Mouse (Mus musculus) erythroblast, adult 5-6 weeks (primary cell): ENCODE measurements around the gene Ezh1. TPM values are rescaled to one million over a fixed set of nuclear protein-coding genes. Genes with fewer than 3 reads are reported as not detected.
"Not testable (repeated sequence)": the region's sequence is repeated elsewhere in the genome, so short reads cannot be mapped to it uniquely, and the experiment has no call there.

Source experiments
- ATAC-seq: replicated peaks from 2 replicates; pipeline ENCODE4 v1.8.0; 2016; ENCODE audit warnings: moderate number of reproducible peaks, mild to moderate bottlenecking, moderate TSS enrichment, inconsistent platforms; ENCODE audit not compliant: poor library complexity, low FRiP score, severe bottlenecking
- total RNA-seq, 2 experiments: library from RNA; stranded (forward) in 1 of 2; stranded (reverse) in 1 of 2; fragments of 150-400 nt in 1 of 2; fragments of 200-764, 138-1000 nt in 1 of 2; gene quantifications; 2 replicates each; pipeline versions ENCODE4 v1.2.3 to v1.2.4; 2015 to 2017; ENCODE audit warnings: low replicate concordance in 2 of 2

The Ezh1 gene
- total RNA-seq, 2 experiments from 2014 or later, result 177 to 251 TPM

DNA sequence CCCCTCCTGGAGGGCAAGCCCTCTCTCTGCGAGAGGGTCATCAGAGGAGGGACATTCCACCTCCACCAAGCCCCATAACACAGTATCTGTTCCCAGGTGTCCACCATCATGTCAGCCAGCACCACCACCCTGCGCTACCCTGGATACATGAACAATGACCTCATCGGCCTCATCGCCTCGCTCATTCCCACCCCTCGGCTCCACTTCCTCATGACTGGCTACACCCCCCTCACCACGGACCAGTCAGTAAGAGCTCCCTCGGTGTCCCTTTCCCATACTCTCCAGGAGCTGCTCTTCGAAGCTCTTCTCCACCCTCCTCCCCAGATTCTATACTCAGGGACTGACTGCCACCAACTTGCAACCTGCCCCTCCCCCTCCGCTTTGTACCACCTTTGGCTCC, 66.1 kb downstream of the Ezh1 start:
- ATAC-seq, result not testable (repeated sequence)

DNA sequence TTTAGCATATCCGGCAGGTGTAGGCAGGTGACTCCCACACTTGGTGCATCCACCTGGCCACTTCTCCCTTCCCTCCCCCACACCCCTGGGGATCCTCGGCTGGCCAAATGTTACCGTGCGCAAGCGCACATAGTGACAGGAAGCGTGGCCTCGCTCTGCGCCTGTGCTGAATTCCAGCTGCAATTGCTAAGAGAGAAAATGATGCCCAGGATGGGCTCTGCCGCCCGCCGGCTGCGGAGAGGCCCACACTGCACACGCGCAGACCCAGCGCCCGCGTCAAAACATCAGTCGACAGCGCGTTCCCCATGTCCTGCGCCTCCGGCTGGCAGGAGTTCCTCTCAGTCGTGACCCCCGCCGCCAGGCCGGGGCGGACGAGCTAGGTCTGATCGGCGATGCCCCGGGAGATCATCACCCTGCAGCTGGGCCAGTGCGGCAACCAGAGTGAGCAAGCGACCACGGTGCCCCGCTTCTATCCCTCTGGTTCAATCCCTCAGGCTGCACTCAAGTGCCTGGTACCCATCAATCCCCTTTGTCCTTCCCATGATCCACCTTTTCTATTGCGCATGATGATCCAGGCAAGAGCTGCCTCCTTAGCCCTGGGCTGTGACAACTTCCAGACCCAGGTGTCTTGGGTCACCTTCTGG, 70.4 kb downstream of the Ezh1 start, which contains the start of gene Tubg2:
Gene Tubg2, plus strand, starts transcription at position 180 of the 644 bp plus-strand sequence.
- no peak for ATAC-seq

DNA sequence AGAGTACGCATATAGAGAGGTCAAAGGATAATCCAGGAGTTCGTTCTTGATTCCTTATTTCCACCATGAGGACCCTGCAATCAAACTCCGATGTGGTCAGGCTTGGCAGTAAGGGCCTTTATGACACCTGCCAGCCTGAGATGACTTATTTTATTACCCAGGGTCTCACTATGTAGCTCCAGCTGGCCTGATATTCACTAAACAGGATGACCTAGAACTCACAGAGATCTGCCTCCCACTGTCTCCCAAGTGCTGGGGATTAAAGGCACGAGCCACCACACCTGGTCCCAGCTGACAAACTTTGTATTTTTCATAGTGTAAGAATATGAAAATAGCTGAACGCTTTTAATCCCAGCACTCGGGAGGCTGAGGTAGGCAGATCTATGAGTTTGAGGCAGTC, 71.1 kb downstream of the Ezh1 start:
- no peak for ATAC-seq

GRCm38 (mm10) chr11:101154648-101155047, 71.6 kb downstream of the Ezh1 start:
- ATAC-seq, result no peak

- ATAC-seq, result no peak
These were observed 73.4 kb downstream of the Ezh1 start for GRCm38 (mm10) chr11:101152825-101153224.

GRCm38 (mm10) chr11:101151063-101151462, 75.2 kb downstream of the Ezh1 start:
- no peak for ATAC-seq

- no peak for ATAC-seq
These were observed 76.8 kb downstream of the Ezh1 start for GRCm38 (mm10) chr11:101149178-101150105.

- no peak for ATAC-seq
These were observed 77.5 kb downstream of the Ezh1 start for GRCm38 (mm10) chr11:101148751-101149150.

DNA sequence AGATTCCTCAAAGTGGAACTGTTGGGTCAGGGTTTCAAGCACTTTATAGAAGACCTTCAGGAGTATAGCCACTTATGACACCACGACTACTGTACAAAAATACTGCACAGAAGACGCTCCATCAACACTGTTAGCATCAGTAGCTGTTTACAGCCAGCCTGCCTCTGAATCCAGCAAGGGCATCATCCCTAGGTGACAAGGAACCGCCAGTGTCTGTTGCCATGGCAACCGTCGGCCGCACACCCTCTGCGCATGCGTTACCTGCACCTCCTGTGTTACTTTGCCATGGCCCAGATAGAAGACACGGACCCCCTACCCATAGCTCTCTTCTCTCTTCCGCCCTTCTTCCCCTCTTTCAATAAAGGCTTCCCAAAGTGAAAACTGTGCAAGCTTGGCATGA, 79.9 kb downstream of the Ezh1 start:
- ATAC-seq, result no peak

DNA sequence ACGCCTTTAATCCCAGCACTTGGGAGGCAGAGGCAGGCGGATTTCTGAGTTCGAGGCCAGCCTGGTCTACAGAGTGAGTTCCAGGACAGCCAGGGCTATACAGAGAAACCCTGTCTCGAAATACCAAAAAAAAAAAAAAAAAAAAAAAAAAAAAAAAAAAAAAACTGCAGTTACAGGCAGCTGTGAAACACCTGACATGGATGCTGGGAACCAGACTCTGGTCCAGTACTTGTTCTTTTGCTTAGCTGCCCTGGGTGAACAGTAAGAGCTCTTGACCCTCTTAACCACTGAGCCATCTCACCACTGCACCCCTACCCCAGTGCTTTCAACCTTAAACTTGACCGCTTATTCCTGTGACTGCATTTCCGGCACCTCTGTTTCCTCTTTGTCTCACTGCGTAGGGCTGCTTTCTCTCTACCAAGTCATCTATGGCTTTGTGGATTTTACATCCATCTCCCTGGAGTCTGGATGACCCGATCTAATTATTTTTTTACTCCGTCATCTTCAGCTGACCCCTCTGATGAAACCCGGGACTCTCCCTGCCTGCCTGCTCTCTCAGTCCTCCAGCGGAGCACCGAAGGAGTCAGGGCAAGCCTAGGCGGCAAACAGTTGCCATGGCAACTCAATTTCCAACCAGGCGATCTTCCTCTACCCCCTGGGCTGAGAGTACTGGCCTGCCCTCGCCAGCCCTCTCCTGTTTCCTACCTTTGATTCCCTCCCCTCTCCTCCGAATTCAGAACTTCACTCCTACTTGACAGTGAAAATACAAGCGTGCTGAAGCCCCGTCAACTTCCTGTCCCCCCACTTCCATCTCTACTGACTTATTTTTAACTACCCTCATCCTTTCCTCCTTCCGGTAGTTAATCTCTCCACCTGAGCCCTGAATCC, 82.7 kb downstream of the Ezh1 start:
- ATAC-seq, result no peak

GRCm38 (mm10) chr11:101142215-101142967, 83.9 kb downstream of the Ezh1 start:
- no peak for ATAC-seq

Other genes starting within 250 kb of the Ezh1 start
- 487 and 539 TPM in 2 replicates for gene Atp6v0a1, start 217.0 kb downstream of the Ezh1 start, total RNA-seq (2015; ENCODE audit: low replicate concordance)
- 528 and 748 TPM in 2 replicates for gene Atp6v0a1, start 217.0 kb downstream of the Ezh1 start, total RNA-seq (2017; ENCODE audit: low replicate concordance)
- 3.1 and 3.7 TPM in 2 replicates for gene Naglu, start 156.5 kb downstream of the Ezh1 start, total RNA-seq (2015; ENCODE audit: low replicate concordance)
- 2.0 and 2.8 TPM in 2 replicates for gene Naglu, start 156.5 kb downstream of the Ezh1 start, total RNA-seq (2017; ENCODE audit: low replicate concordance)
- gene Hsd17b1, start 148.1 kb downstream of the Ezh1 start, total RNA-seq (2015; ENCODE audit: low replicate concordance), result 2.1 TPM in 1 of 2 replicates, not detected in the other
- gene Hsd17b1, start 148.1 kb downstream of the Ezh1 start, total RNA-seq (2017; ENCODE audit: low replicate concordance), result 1.9 TPM in 1 of 2 replicates, not detected in the other
- 6.7 and 7.5 TPM in 2 replicates for gene Coasy, start 143.9 kb downstream of the Ezh1 start, total RNA-seq (2015; ENCODE audit: low replicate concordance)
- 3.8 and 9.6 TPM in 2 replicates for gene Coasy, start 143.9 kb downstream of the Ezh1 start, total RNA-seq (2017; ENCODE audit: low replicate concordance)
- 20.5 and 26.9 TPM in 2 replicates for gene Mlx, start 139.2 kb downstream of the Ezh1 start, total RNA-seq (2015; ENCODE audit: low replicate concordance)
- 18.4 and 23.7 TPM in 2 replicates for gene Mlx, start 139.2 kb downstream of the Ezh1 start, total RNA-seq (2017; ENCODE audit: low replicate concordance)
- 2.7 and 4.4 TPM in 2 replicates for gene Psmc3ip, start 131.0 kb downstream of the Ezh1 start, total RNA-seq (2015; ENCODE audit: low replicate concordance)
- 4.1 and 13.7 TPM in 2 replicates for gene Psmc3ip, start 131.0 kb downstream of the Ezh1 start, total RNA-seq (2017; ENCODE audit: low replicate concordance)
- 35.7 and 40.3 TPM in 2 replicates for gene Retreg3, start 106.6 kb downstream of the Ezh1 start, total RNA-seq (2015; ENCODE audit: low replicate concordance)
- gene Retreg3, start 106.6 kb downstream of the Ezh1 start, total RNA-seq (2017; ENCODE audit: low replicate concordance), result 88.4 and 93.1 TPM in 2 replicates
- 5.6 and 12.5 TPM in 2 replicates for gene Tubg1, start 106.5 kb downstream of the Ezh1 start, total RNA-seq (2015; ENCODE audit: low replicate concordance)
- 8.2 and 10.5 TPM in 2 replicates for gene Tubg1, start 106.5 kb downstream of the Ezh1 start, total RNA-seq (2017; ENCODE audit: low replicate concordance)
- not detected in 2 replicates for gene Tubg2, start 70.6 kb downstream of the Ezh1 start, total RNA-seq (2015; ENCODE audit: low replicate concordance)
- not detected in 2 replicates for gene Tubg2, start 70.6 kb downstream of the Ezh1 start, total RNA-seq (2017; ENCODE audit: low replicate concordance)
- 0.58 and 0.63 TPM in 2 replicates for gene Cntnap1, start 55.9 kb downstream of the Ezh1 start, total RNA-seq (2015; ENCODE audit: low replicate concordance)
- 0.17 TPM in 1 of 2 replicates, not detected in the other for gene Cntnap1, start 55.9 kb downstream of the Ezh1 start, total RNA-seq (2017; ENCODE audit: low replicate concordance)
- gene Plekhh3, start 55.1 kb downstream of the Ezh1 start, total RNA-seq (2015; ENCODE audit: low replicate concordance), result not detected in 2 replicates
- 1.1 TPM in 1 of 2 replicates, not detected in the other for gene Plekhh3, start 55.1 kb downstream of the Ezh1 start, total RNA-seq (2017; ENCODE audit: low replicate concordance)
- 0.63 TPM in 1 of 2 replicates, not detected in the other for gene Ccr10, start 51.0 kb downstream of the Ezh1 start, total RNA-seq (2015; ENCODE audit: low replicate concordance)
- gene Ccr10, start 51.0 kb downstream of the Ezh1 start, total RNA-seq (2017; ENCODE audit: low replicate concordance), result not detected in 2 replicates
- gene Ramp2, start 19.6 kb upstream of the Ezh1 start, total RNA-seq (2015; ENCODE audit: low replicate concordance), result 2.7 TPM in 1 of 2 replicates, not detected in the other
- gene Ramp2, start 19.6 kb upstream of the Ezh1 start, total RNA-seq (2017; ENCODE audit: low replicate concordance), result not detected in 2 replicates
- gene Vps25, start 27.2 kb upstream of the Ezh1 start, total RNA-seq (2015; ENCODE audit: low replicate concordance), result 83.8 and 91.5 TPM in 2 replicates
- gene Vps25, start 27.2 kb upstream of the Ezh1 start, total RNA-seq (2017; ENCODE audit: low replicate concordance), result 25.0 and 31.3 TPM in 2 replicates
- gene Wnk4, start 34.1 kb upstream of the Ezh1 start, total RNA-seq (2015; ENCODE audit: low replicate concordance), result 2.3 and 17.7 TPM in 2 replicates
- 1.5 and 6.0 TPM in 2 replicates for gene Wnk4, start 34.1 kb upstream of the Ezh1 start, total RNA-seq (2017; ENCODE audit: low replicate concordance)
- 0.96 TPM in 1 of 2 replicates, not detected in the other for gene Cntd1, start 52.5 kb upstream of the Ezh1 start, total RNA-seq (2015; ENCODE audit: low replicate concordance)
- 2.2 and 5.4 TPM in 2 replicates for gene Cntd1, start 52.5 kb upstream of the Ezh1 start, total RNA-seq (2017; ENCODE audit: low replicate concordance)
- gene Coa3, start 52.7 kb upstream of the Ezh1 start, total RNA-seq (2015; ENCODE audit: low replicate concordance), result 12.3 and 29.8 TPM in 2 replicates
- gene Coa3, start 52.7 kb upstream of the Ezh1 start, total RNA-seq (2017; ENCODE audit: low replicate concordance), result 5.3 and 10.6 TPM in 2 replicates
- 98.0 and 105 TPM in 2 replicates for gene Becn1, start 75.8 kb upstream of the Ezh1 start, total RNA-seq (2015; ENCODE audit: low replicate concordance)
- 362 and 618 TPM in 2 replicates for gene Becn1, start 75.8 kb upstream of the Ezh1 start, total RNA-seq (2017; ENCODE audit: low replicate concordance)
- 797 and 835 TPM in 2 replicates for gene Psme3, start 89.8 kb upstream of the Ezh1 start, total RNA-seq (2015; ENCODE audit: low replicate concordance)
- gene Psme3, start 89.8 kb upstream of the Ezh1 start, total RNA-seq (2017; ENCODE audit: low replicate concordance), result 707 and 918 TPM in 2 replicates
- gene Aoc2, start 98.6 kb upstream of the Ezh1 start, total RNA-seq (2015; ENCODE audit: low replicate concordance), result 47.1 and 65.0 TPM in 2 replicates
- 44.1 and 45.0 TPM in 2 replicates for gene Aoc2, start 98.6 kb upstream of the Ezh1 start, total RNA-seq (2017; ENCODE audit: low replicate concordance)
- 4.0 and 6.9 TPM in 2 replicates for gene Aoc3, start 104.1 kb upstream of the Ezh1 start, total RNA-seq (2015; ENCODE audit: low replicate concordance)
- gene Aoc3, start 104.1 kb upstream of the Ezh1 start, total RNA-seq (2017; ENCODE audit: low replicate concordance), result 2.9 and 6.6 TPM in 2 replicates
- gene G6pc, start 141.1 kb upstream of the Ezh1 start, total RNA-seq (2015; ENCODE audit: low replicate concordance), result not detected in 2 replicates
- gene G6pc, start 141.1 kb upstream of the Ezh1 start, total RNA-seq (2017; ENCODE audit: low replicate concordance), result 0.70 TPM in 1 of 2 replicates, not detected in the other
- 2.9 and 5.2 TPM in 2 replicates for gene Aarsd1, start 191.2 kb upstream of the Ezh1 start, total RNA-seq (2015; ENCODE audit: low replicate concordance)
- 4.6 and 17.4 TPM in 2 replicates for gene Aarsd1, start 191.2 kb upstream of the Ezh1 start, total RNA-seq (2017; ENCODE audit: low replicate concordance)
- gene Gm27029, start 198.3 kb upstream of the Ezh1 start, total RNA-seq (2015; ENCODE audit: low replicate concordance), result not detected in 2 replicates
- not detected in 2 replicates for gene Gm27029, start 198.3 kb upstream of the Ezh1 start, total RNA-seq (2017; ENCODE audit: low replicate concordance)
- 2.1 and 3.3 TPM in 2 replicates for gene Rundc1, start 198.6 kb upstream of the Ezh1 start, total RNA-seq (2015; ENCODE audit: low replicate concordance)
- 0.56 and 2.7 TPM in 2 replicates for gene Rundc1, start 198.6 kb upstream of the Ezh1 start, total RNA-seq (2017; ENCODE audit: low replicate concordance)
- gene Ptges3l, start 198.9 kb upstream of the Ezh1 start, total RNA-seq (2015; ENCODE audit: low replicate concordance), result 2.9 TPM in 1 of 2 replicates, not detected in the other
- gene Ptges3l, start 198.9 kb upstream of the Ezh1 start, total RNA-seq (2017; ENCODE audit: low replicate concordance), result not detected in 2 replicates
- 108 and 182 TPM in 2 replicates for gene Rpl27, start 215.8 kb upstream of the Ezh1 start, total RNA-seq (2015; ENCODE audit: low replicate concordance)
- gene Rpl27, start 215.8 kb upstream of the Ezh1 start, total RNA-seq (2017; ENCODE audit: low replicate concordance), result 176 and 239 TPM in 2 replicates
- 71.9 and 78.0 TPM in 2 replicates for gene Ifi35, start 221.9 kb upstream of the Ezh1 start, total RNA-seq (2015; ENCODE audit: low replicate concordance)
- gene Ifi35, start 221.9 kb upstream of the Ezh1 start, total RNA-seq (2017; ENCODE audit: low replicate concordance), result 62.4 and 81.0 TPM in 2 replicates
- gene Rnd2, start 238.5 kb upstream of the Ezh1 start, total RNA-seq (2015; ENCODE audit: low replicate concordance), result not detected in 2 replicates
- gene Rnd2, start 238.5 kb upstream of the Ezh1 start, total RNA-seq (2017; ENCODE audit: low replicate concordance), result 1.4 TPM in 1 of 2 replicates, not detected in the other
- 12.3 and 16.1 TPM in 2 replicates for gene Vat1, start 239.8 kb upstream of the Ezh1 start, total RNA-seq (2015; ENCODE audit: low replicate concordance)
- gene Vat1, start 239.8 kb upstream of the Ezh1 start, total RNA-seq (2017; ENCODE audit: low replicate concordance), result 6.7 and 8.1 TPM in 2 replicates